Mouse (Mus musculus) heart, embryonic 16.5 days (tissue): Measurements from ENCODE around the gene Pithd1. TPM values are rescaled to one million over a fixed set of nuclear protein-coding genes. Genes with fewer than 3 reads are reported as not detected.
A peak's percentile ranks its signal among the peaks of the same experiment; 100 is the strongest.
"Not testable (repeated sequence)": the region's sequence is repeated elsewhere in the genome, so short reads cannot be mapped to it uniquely, and the experiment has no call there.

Experiments used
- ATAC-seq: fragments of 200-750 bp; cut with Nextera tagmentation; replicated peaks from 2 replicates; pipeline ENCODE4 v1.8.0; 2017; ENCODE audit warnings: moderate number of reproducible peaks; ENCODE audit not compliant: insufficient read depth, low FRiP score; ENCODE audit errors: extremely low read depth
- H3K27ac ChIP-seq: fragments of 300-500 bp; sonication (generic); 2 replicates; pipeline ENCODE4 v1.5.1; 2014; ENCODE audit warnings: mild to moderate bottlenecking, low read length, control low read depth, moderate library complexity
- H3K27me3 ChIP-seq: fragments of 300-500 bp; sonication (generic); 2 replicates; pipeline ENCODE4 v1.6.1; 2014; ENCODE audit warnings: low read length, mixed read lengths; ENCODE audit not compliant: control insufficient read depth, insufficient read depth
- H3K36me3 ChIP-seq: fragments of 300-500 bp; sonication (generic); 2 replicates; pipeline ENCODE4 v1.6.1; 2014; ENCODE audit not compliant: control insufficient read depth, insufficient read depth
- H3K4me1 ChIP-seq: fragments of 300-500 bp; sonication (generic); 2 replicates; pipeline ENCODE4 v1.6.1; 2014; ENCODE audit warnings: low read length, mixed read lengths; ENCODE audit not compliant: control insufficient read depth, insufficient read depth
- H3K4me2 ChIP-seq: fragments of 300-500 bp; sonication (generic); 2 replicates; pipeline ENCODE4 v1.6.1; 2014; ENCODE audit warnings: low read depth, mild to moderate bottlenecking, control low read depth, low read length
- H3K4me3 ChIP-seq: fragments of 300-500 bp; sonication (generic); 2 replicates; pipeline ENCODE4 v1.5.1; 2014; ENCODE audit warnings: mild to moderate bottlenecking, control low read depth, low read length
- H3K9ac ChIP-seq: fragments of 300-500 bp; sonication (generic); 2 replicates; pipeline ENCODE4 v1.6.1; 2014; ENCODE audit warnings: low read length, control low read depth
- H3K9me3 ChIP-seq: fragments of 300-500 bp; sonication (generic); replicated peaks from 2 replicates; pipeline ENCODE4 v1.6.1; 2016; ENCODE audit warnings: low read length; ENCODE audit not compliant: control insufficient read depth
- WGBS: fragments of 180-500 bp; shearing (Covaris S2); extraction: QIAGEN DNeasy Blood & Tissue Kit; methylation state at CpG from one replicate; pipeline ENCODE4 v1.1.7; 2014; 5-methylcytosine and 5-hydroxymethylcytosine counted together
- polyA plus RNA-seq: library from polyadenylated mRNA; unstranded; fragments of >200 nt; fragmentation: Nextera tagmentation; extraction: Ambion mirVana; gene quantifications from 2 replicates; pipeline ENCODE4 v1.2.1, GENCODE M21; 2015

The Pithd1 gene
- polyA plus RNA-seq, 1 experiment from 2014 or later, result 64.5 TPM

GRCm38 (mm10) chr4:135946659-135947301 lies 40.3 kb downstream of the Pithd1 start:
- Histone ChIP-seq H3K4me3 (peak overlapping the region; percentile 74), H3K27ac (peak overlapping the region; percentile 62), H3K36me3 (peaks cover 10% of the 10 kb centered on the region), H3K27me3 (no peaks in the 10 kb centered on the region), H3K9me3 (peaks cover 7% of the 10 kb centered on the region; the same call in 1 of the 2 replicates), H3K4me1 (peaks cover 27% of the 10 kb centered on the region), H3K9ac (peak overlapping the region; percentile 84), H3K4me2 (peak overlapping the region; percentile 89)
- WGBS, result 2% methylated on average over 28 of the region's 28 CpGs
- ATAC-seq, result peak; percentile 9; the same call in 1 of the 2 replicates

- WGBS, result under 1% methylated on average over 22 of the region's 23 CpGs
Measured at GRCm38 (mm10) chr4:135946278-135946658, 40.8 kb downstream of the Pithd1 start, which contains the start of gene Hmgcl. Gene Hmgcl, plus strand, starts transcription at chr4:135946448.

GRCm38 (mm10) chr4:135945706-135946105 lies 41.4 kb downstream of the Pithd1 start:
- H3K9me3 ChIP-seq, result peaks cover 3% of the 10 kb centered on the region; the same call in 1 of the 2 replicates
- H3K9ac ChIP-seq, result peak overlapping the region; percentile 84
- H3K4me1 ChIP-seq, result peaks cover 27% of the 10 kb centered on the region
- 77% methylated on average over 10 of the region's 10 CpGs for WGBS
- no peak for ATAC-seq
- peak overlapping the region; percentile 72 for H3K27ac ChIP-seq
- H3K4me2 ChIP-seq, result peak overlapping the region; percentile 89
- H3K4me3 ChIP-seq, result peak overlapping the region; percentile 74
- H3K27me3 ChIP-seq, result no peaks in the 10 kb centered on the region
- H3K36me3 ChIP-seq, result peaks cover 5% of the 10 kb centered on the region

More at GRCm38 (mm10) chr4:135946278-135946658, 40.8 kb downstream of the Pithd1 start, which contains the start of gene Hmgcl:
- Histone ChIP-seq H3K4me3 (peak within 1 kb of the TSS; percentile 74), H3K4me2 (peak within 1 kb of the TSS; percentile 89), H3K9ac (peak within 1 kb of the TSS; percentile 84), H3K27ac (peak within 1 kb of the TSS; percentile 72), H3K4me1 (peaks cover 27% of the 10 kb centered on the region), H3K27me3 (no peaks in the 10 kb centered on the region), H3K9me3 (peaks cover 3% of the 10 kb centered on the region; the same call in 1 of the 2 replicates), H3K36me3 (peaks cover 5% of the 10 kb centered on the region)
- ATAC-seq, result peak; percentile 91

DNA sequence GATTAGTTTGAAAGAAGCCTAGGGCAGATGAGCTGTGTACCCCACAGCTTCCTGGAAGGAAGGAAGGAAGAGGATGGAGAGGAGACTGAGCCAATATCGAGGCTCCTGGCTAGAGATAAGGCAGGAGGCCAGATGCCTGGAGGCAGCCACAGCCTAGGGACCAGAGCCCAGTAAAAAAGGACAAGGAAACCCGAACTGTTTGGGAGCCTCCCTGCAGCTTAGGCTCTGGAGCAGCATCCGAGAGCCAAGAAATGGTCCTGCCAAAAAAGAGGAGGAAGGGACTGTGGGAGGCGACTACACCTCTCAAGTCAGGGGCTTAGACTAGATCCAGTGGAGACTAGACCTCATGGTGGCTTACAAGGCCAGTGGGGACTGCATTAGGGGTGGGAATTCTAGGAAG lies 43.7 kb downstream of the Pithd1 start:
- no peak overlapping the region for H3K9ac ChIP-seq
- ATAC-seq, result no peak
- H3K36me3 ChIP-seq, result peaks cover 10% of the 10 kb centered on the region
- H3K4me2 ChIP-seq, result no peak overlapping the region
- H3K4me3 ChIP-seq, result no peak overlapping the region
- peaks cover 3% of the 10 kb centered on the region; the same call in 1 of the 2 replicates for H3K9me3 ChIP-seq
- H3K27me3 ChIP-seq, result no peaks in the 10 kb centered on the region
- H3K27ac ChIP-seq, result peak overlapping the region; percentile 14; the same call in 1 of the 2 replicates
- H3K4me1 ChIP-seq, result peaks cover 21% of the 10 kb centered on the region
- whole genome bisulfite sequencing, result 39% methylated on average over 4 of the region's 4 CpGs

- no peaks in the 10 kb centered on the region for H3K27me3 ChIP-seq
- H3K9ac ChIP-seq, result no peak overlapping the region
- peaks cover 10% of the 10 kb centered on the region for H3K36me3 ChIP-seq
- H3K27ac ChIP-seq, result no peak overlapping the region
- H3K4me1 ChIP-seq, result peaks cover 14% of the 10 kb centered on the region
- 40% methylated on average over 6 of the region's 6 CpGs for WGBS
- no peak for ATAC-seq
- H3K4me3 ChIP-seq, result no peak overlapping the region
- H3K9me3 ChIP-seq, result peaks cover 3% of the 10 kb centered on the region; the same call in 1 of the 2 replicates
- H3K4me2 ChIP-seq, result no peak overlapping the region
Measured at GRCm38 (mm10) chr4:135942193-135942592, 44.9 kb downstream of the Pithd1 start.

DNA sequence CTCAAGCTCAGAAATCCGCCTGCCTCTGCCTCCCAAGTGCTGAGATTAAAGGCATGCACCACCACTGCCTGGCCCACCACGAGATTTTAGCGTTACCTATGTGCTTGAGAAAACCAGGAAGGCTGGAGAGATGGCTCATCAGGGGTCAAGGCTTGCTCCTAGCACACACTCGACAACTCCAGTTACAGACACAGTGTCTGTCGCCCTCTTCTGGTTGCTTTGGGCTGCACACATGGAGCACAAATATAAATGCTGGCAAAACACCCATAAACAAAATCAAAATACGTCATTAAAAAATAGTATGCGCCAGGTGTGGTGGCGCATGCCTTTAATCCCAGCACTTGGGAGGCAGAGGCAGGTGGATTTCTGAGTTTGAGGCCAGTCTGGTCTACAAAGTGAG lies 46.0 kb downstream of the Pithd1 start:
- H3K4me2 ChIP-seq, ATAC-seq, H3K4me3 ChIP-seq, H3K9ac ChIP-seq, H3K27me3 ChIP-seq, H3K27ac ChIP-seq, H3K9me3 ChIP-seq: not testable (repeated sequence)
- WGBS, result 80% methylated on average over 8 of the region's 8 CpGs
- peaks cover 10% of the 10 kb centered on the region for H3K36me3 ChIP-seq
- peaks cover 12% of the 10 kb centered on the region for H3K4me1 ChIP-seq

DNA sequence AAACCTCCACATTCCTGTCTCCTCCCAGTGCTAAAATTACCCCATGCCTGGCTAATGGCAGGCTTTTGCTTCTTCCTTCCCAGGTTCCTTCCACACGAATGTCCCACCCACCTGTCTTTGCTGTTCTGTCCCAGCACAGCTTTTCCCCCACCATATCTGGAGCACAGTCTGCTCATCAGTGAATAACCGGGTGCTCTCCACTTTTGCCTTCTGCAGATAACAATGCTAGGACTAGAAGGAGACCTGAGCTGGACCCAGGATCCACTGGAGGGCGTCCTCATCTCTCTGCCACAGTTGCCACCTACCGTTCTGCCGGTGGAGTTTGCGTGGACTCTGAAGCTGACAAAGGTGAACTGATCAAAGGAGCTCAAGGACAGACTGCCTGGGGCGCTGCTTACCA lies 48.2 kb downstream of the Pithd1 start:
- H3K4me2 ChIP-seq, result no peak overlapping the region
- H3K27me3 ChIP-seq, result no peaks in the 10 kb centered on the region
- no peak for ATAC-seq
- H3K9ac ChIP-seq, result no peak overlapping the region
- WGBS, result 76% methylated on average over 7 of the region's 7 CpGs
- peaks cover 8% of the 10 kb centered on the region; the same call in 1 of the 2 replicates for H3K4me1 ChIP-seq
- H3K9me3 ChIP-seq, result peaks cover 3% of the 10 kb centered on the region; the same call in 1 of the 2 replicates
- no peak overlapping the region for H3K27ac ChIP-seq
- no peak overlapping the region for H3K4me3 ChIP-seq
- H3K36me3 ChIP-seq, result peaks cover 10% of the 10 kb centered on the region

GRCm38 (mm10) chr4:135935502-135935901 lies 51.6 kb downstream of the Pithd1 start:
- H3K27ac ChIP-seq, result peak overlapping the region; percentile 63
- H3K4me2 ChIP-seq, result no peak overlapping the region
- H3K27me3 ChIP-seq, result no peaks in the 10 kb centered on the region
- 60% methylated on average over 5 of the region's 5 CpGs for WGBS
- H3K4me3 ChIP-seq, result no peak overlapping the region
- H3K9me3 ChIP-seq, result no peaks in the 10 kb centered on the region
- H3K4me1 ChIP-seq, result no peaks in the 10 kb centered on the region
- no peak overlapping the region; the same call in 1 of the 2 replicates for H3K9ac ChIP-seq
- H3K36me3 ChIP-seq, result peaks cover 8% of the 10 kb centered on the region
- no peak for ATAC-seq

GRCm38 (mm10) chr4:135934708-135935500 lies 52.2 kb downstream of the Pithd1 start:
- H3K4me3 ChIP-seq, result no peak overlapping the region
- H3K4me1 ChIP-seq, result no peaks in the 10 kb centered on the region
- H3K9ac ChIP-seq, result no peak overlapping the region; the same call in 1 of the 2 replicates
- peaks cover 8% of the 10 kb centered on the region for H3K36me3 ChIP-seq
- peak overlapping the region; percentile 63 for H3K27ac ChIP-seq
- WGBS, result 48% methylated on average over 12 of the region's 12 CpGs
- H3K27me3 ChIP-seq, result no peaks in the 10 kb centered on the region
- no peaks in the 10 kb centered on the region for H3K9me3 ChIP-seq
- no peak for ATAC-seq
- H3K4me2 ChIP-seq, result no peak overlapping the region
